Mouse (Mus musculus): Measurements from ENCODE around the gene Adcy9. TPM values are rescaled to one million over a fixed set of nuclear protein-coding genes. Genes with fewer than 3 reads are reported as not detected.
A peak's percentile ranks its signal among the peaks of the same experiment; 100 is the strongest.

Gene Adcy9
- total and polyA plus RNA-seq, 2 experiments from 2014 or later: 1.8 to 19.0 TPM

GRCm38 (mm10) chr16:4455693-4456092, 35.4 kb upstream of the Adcy9 start:
- H3K36me3 ChIP-seq (replicated peaks; ENCODE audit: control insufficient read depth, insufficient read depth, low read length): no peaks in the 10 kb centered on the region
- no peak overlapping the region for H3K27ac ChIP-seq (ENCODE audit: low read depth)
- DNase-seq (ENCODE audit: low spot score): no peak

GRCm38 (mm10) chr16:4454563-4454962, 34.3 kb upstream of the Adcy9 start:
- Histone ChIP-seq H3K4me3 (ENCODE audit: low read depth, low read length) (no peak overlapping the region), H3K9ac (replicated peaks; ENCODE audit: low read depth, low read length) (no peak overlapping the region), H3K27me3 (ENCODE audit: control insufficient read depth, insufficient read depth, low read length) (no peaks in the 10 kb centered on the region), H3K4me2 (ENCODE audit: low read depth, low read length) (no peak overlapping the region), H3K9me3 (replicated peaks; ENCODE audit: control insufficient read depth, low read length) (no peaks in the 10 kb centered on the region), H3K4me1 (ENCODE audit: control insufficient read depth, insufficient read depth) (no peaks in the 10 kb centered on the region), H3K27ac (ENCODE audit: low read depth) (no peak overlapping the region), H3K36me3 (replicated peaks; ENCODE audit: control insufficient read depth, insufficient read depth, low read length) (no peaks in the 10 kb centered on the region)
- ATAC-seq (ENCODE audit: insufficient read depth, low read depth) (no peak), DNase-seq (ENCODE audit: low spot score) (no peak)
- TF ChIP-seq CTCF (IDR thresholded peaks at IDR 0.05; ENCODE audit: low read depth) (no peak), EP300 (IDR thresholded peaks at IDR 0.05; ENCODE audit: low read depth) (no peak)
- WGBS: 74% methylated on average over 7 of the region's 7 CpGs

More at GRCm38 (mm10) chr16:4455693-4456092, 35.4 kb upstream of the Adcy9 start:
- TF ChIP-seq CTCF (IDR thresholded peaks at IDR 0.05; ENCODE audit: low read depth) (no peak), EP300 (IDR thresholded peaks at IDR 0.05; ENCODE audit: low read depth) (no peak)
- Histone ChIP-seq H3K9me3 (replicated peaks; ENCODE audit: control insufficient read depth, low read length) (no peaks in the 10 kb centered on the region), H3K4me2 (ENCODE audit: low read depth, low read length) (no peak overlapping the region), H3K27me3 (ENCODE audit: control insufficient read depth, insufficient read depth, low read length) (no peaks in the 10 kb centered on the region), H3K4me3 (ENCODE audit: low read depth, low read length) (no peak overlapping the region), H3K9ac (replicated peaks; ENCODE audit: low read depth, low read length) (no peak overlapping the region), H3K4me1 (ENCODE audit: control insufficient read depth, insufficient read depth) (no peaks in the 10 kb centered on the region)
- ATAC-seq (ENCODE audit: insufficient read depth, low read depth): no peak
- 74% methylated on average over 4 of the region's 4 CpGs for WGBS

- Histone ChIP-seq H3K9ac (replicated peaks; ENCODE audit: low read depth, low read length) (no peak overlapping the region), H3K27ac (ENCODE audit: low read depth) (no peak overlapping the region), H3K36me3 (replicated peaks; ENCODE audit: control insufficient read depth, insufficient read depth, low read length) (no peaks in the 10 kb centered on the region), H3K4me3 (ENCODE audit: low read depth, low read length) (no peak overlapping the region), H3K9me3 (replicated peaks; ENCODE audit: control insufficient read depth, low read length) (no peaks in the 10 kb centered on the region), H3K27me3 (ENCODE audit: control insufficient read depth, insufficient read depth, low read length) (no peaks in the 10 kb centered on the region), H3K4me2 (ENCODE audit: low read depth, low read length) (no peak overlapping the region), H3K4me1 (ENCODE audit: control insufficient read depth, insufficient read depth) (no peaks in the 10 kb centered on the region)
- no peak for ATAC-seq (ENCODE audit: insufficient read depth, low read depth)
- no peak for TF ChIP-seq CTCF (IDR thresholded peaks at IDR 0.05; ENCODE audit: low read depth)
- TF ChIP-seq EP300 (IDR thresholded peaks at IDR 0.05; ENCODE audit: low read depth): no peak
- no peak for DNase-seq (ENCODE audit: low spot score)
- WGBS: 90% methylated on average over 6 of the region's 6 CpGs
Measured at GRCm38 (mm10) chr16:4449418-4449817, 29.1 kb upstream of the Adcy9 start.

GRCm38 (mm10) chr16:4448235-4448634, 27.9 kb upstream of the Adcy9 start:
- H3K4me2 ChIP-seq (ENCODE audit: low read depth, low read length): no peak overlapping the region
- H3K27ac ChIP-seq (ENCODE audit: low read depth): no peak overlapping the region
- H3K36me3 ChIP-seq (replicated peaks; ENCODE audit: control insufficient read depth, insufficient read depth, low read length): no peaks in the 10 kb centered on the region
- H3K9ac ChIP-seq (replicated peaks; ENCODE audit: low read depth, low read length): no peak overlapping the region
- DNase-seq (ENCODE audit: low spot score) (peak; percentile 6), ATAC-seq (ENCODE audit: insufficient read depth, low read depth) (no peak)
- H3K9me3 ChIP-seq (replicated peaks; ENCODE audit: control insufficient read depth, low read length): no peaks in the 10 kb centered on the region
- H3K27me3 ChIP-seq (ENCODE audit: control insufficient read depth, insufficient read depth, low read length): no peaks in the 10 kb centered on the region
- no peaks in the 10 kb centered on the region for H3K4me1 ChIP-seq (ENCODE audit: control insufficient read depth, insufficient read depth)
- H3K4me3 ChIP-seq (ENCODE audit: low read depth, low read length): no peak overlapping the region
- WGBS: 23% methylated on average over 9 of the region's 9 CpGs
- TF ChIP-seq CTCF (IDR thresholded peaks at IDR 0.05; ENCODE audit: low read depth): no peak
- no peak for TF ChIP-seq EP300 (IDR thresholded peaks at IDR 0.05; ENCODE audit: low read depth)

- no peaks in the 10 kb centered on the region for H3K9me3 ChIP-seq (replicated peaks; ENCODE audit: control insufficient read depth, low read length)
- WGBS: 61% methylated on average over 4 of the region's 4 CpGs
- H3K4me3 ChIP-seq (ENCODE audit: low read depth, low read length): no peak overlapping the region
- ATAC-seq (ENCODE audit: insufficient read depth, low read depth) (no peak), DNase-seq (ENCODE audit: low spot score) (no peak)
- H3K9ac ChIP-seq (replicated peaks; ENCODE audit: low read depth, low read length): no peak overlapping the region
- TF ChIP-seq EP300 (IDR thresholded peaks at IDR 0.05; ENCODE audit: low read depth) (no peak), CTCF (IDR thresholded peaks at IDR 0.05; ENCODE audit: low read depth) (no peak)
- H3K4me2 ChIP-seq (ENCODE audit: low read depth, low read length): no peak overlapping the region
- no peaks in the 10 kb centered on the region for H3K36me3 ChIP-seq (replicated peaks; ENCODE audit: control insufficient read depth, insufficient read depth, low read length)
- no peak overlapping the region for H3K27ac ChIP-seq (ENCODE audit: low read depth)
- H3K4me1 ChIP-seq (ENCODE audit: control insufficient read depth, insufficient read depth): no peaks in the 10 kb centered on the region
- H3K27me3 ChIP-seq (ENCODE audit: control insufficient read depth, insufficient read depth, low read length): no peaks in the 10 kb centered on the region
Measured at GRCm38 (mm10) chr16:4446395-4446794, 26.1 kb upstream of the Adcy9 start.

GRCm38 (mm10) chr16:4444378-4444777, 24.1 kb upstream of the Adcy9 start:
- H3K27ac ChIP-seq (ENCODE audit: low read depth): no peak overlapping the region
- no peaks in the 10 kb centered on the region for H3K4me1 ChIP-seq (ENCODE audit: control insufficient read depth, insufficient read depth)
- no peak for TF ChIP-seq CTCF (IDR thresholded peaks at IDR 0.05; ENCODE audit: low read depth)
- WGBS: 64% methylated on average over 1 of the region's 1 CpGs
- no peaks in the 10 kb centered on the region for H3K9me3 ChIP-seq (replicated peaks; ENCODE audit: control insufficient read depth, low read length)
- no peaks in the 10 kb centered on the region for H3K36me3 ChIP-seq (replicated peaks; ENCODE audit: control insufficient read depth, insufficient read depth, low read length)
- no peaks in the 10 kb centered on the region for H3K27me3 ChIP-seq (ENCODE audit: control insufficient read depth, insufficient read depth, low read length)
- DNase-seq (ENCODE audit: low spot score) (no peak), ATAC-seq (ENCODE audit: insufficient read depth, low read depth) (no peak)
- H3K4me2 ChIP-seq (ENCODE audit: low read depth, low read length): no peak overlapping the region
- no peak overlapping the region for H3K9ac ChIP-seq (replicated peaks; ENCODE audit: low read depth, low read length)
- no peak overlapping the region for H3K4me3 ChIP-seq (ENCODE audit: low read depth, low read length)
